Mouse (Mus musculus): ENCODE data around the gene Zswim4. TPM values are rescaled to one million over a fixed set of nuclear protein-coding genes. Genes with fewer than 3 reads are reported as not detected.

Zswim4 gene
- polyA plus RNA-seq, 1 experiment from 2014 or later = 16.0 TPM

DNA sequence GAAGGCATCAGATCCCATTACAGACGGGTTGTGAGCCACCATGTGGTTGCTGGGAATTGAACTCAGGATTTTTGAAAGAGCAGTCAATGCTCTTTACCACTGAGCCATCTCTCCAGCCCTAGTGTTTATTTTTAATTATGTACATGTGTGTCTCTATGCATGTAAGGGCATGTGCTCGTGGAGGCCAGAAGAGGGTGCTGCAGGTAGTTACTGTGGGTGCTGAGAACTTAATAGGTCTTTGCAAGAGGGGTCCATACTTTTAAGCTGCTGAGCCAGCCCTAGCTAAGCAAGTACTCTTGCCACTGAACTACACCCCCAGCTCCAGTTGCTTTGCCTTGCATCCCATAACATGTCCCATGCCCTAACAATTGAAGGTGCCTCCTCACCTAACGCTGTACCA, 19.0 kb upstream of the Zswim4 start:
- ATAC-seq (ENCODE audit: low FRiP score) = no peak
- Histone ChIP-seq H3K27ac (replicated peaks) (peak overlapping the region; percentile 93; the same call in 1 of the 2 replicates), H3K4me1 (peaks cover 20% of the 10 kb centered on the region), H3K27me3 (replicated peaks) (no peaks in the 10 kb centered on the region), H3K9ac (replicated peaks) (peak overlapping the region; percentile 85), H3K4me2 (peak overlapping the region; percentile 94), H3K4me3 (replicated peaks) (peak overlapping the region; percentile 78), H3K9me3 (replicated peaks) (no peaks in the 10 kb centered on the region), H3K36me3 (peaks cover 70% of the 10 kb centered on the region)
- 84% methylated on average over 3 of the region's 3 CpGs for WGBS

DNA sequence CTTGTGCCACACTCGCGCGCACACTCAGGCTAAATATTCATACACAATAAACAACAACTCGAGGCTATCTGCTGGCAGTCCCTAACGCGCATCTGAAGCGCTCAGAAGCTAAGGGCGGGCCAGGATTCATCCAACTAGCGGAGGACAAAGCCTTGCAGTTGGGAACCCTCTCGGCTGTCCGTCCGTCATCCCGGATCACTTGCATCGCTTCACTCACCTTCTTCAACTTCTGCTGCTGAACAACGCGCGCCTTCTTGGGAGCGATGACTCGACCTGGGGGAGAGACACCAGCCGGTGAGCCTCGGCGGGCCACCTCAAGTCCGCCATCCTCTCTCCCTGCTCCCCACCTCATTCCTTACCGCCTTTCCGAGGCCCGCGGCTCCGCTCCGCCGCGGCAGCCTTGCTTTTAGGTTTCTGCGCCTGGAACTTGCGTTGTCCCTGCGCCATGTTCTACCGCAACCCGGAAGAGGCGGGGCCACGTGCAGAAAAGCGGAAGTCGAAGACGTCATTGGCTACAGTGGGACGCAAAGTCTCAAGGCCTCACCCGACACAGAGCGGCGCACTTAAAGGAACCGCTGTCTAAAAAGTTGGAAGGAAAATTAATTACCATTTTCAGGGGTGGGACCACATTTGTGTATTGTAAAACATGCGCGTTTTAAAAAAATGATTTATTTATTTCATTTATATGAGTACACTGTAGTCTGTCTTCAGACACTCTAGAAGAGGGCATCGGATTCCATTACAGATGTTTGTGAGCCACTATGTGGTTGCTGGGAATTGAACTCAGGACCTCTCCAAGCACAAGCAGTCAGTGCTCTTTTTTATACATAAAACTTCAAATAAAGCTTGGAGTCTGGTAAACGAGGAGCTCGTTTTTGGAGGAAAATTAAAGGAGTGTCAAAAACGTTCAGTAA, 12.7 kb upstream of the Zswim4 start, which contains the start of gene D8Ertd738e:
D8Ertd738e (minus strand) TSS at position 463 of the 914 bp plus-strand sequence.
- peak within 1 kb of the TSS; percentile 81 for H3K4me2 ChIP-seq
- peak within 1 kb of the TSS; percentile 84 for H3K27ac ChIP-seq (replicated peaks)
- 5% methylated on average over 52 of the region's 52 CpGs for WGBS
- no peaks in the 10 kb centered on the region for H3K9me3 ChIP-seq (replicated peaks)
- H3K4me1 ChIP-seq = peaks cover 19% of the 10 kb centered on the region
- peaks cover 70% of the 10 kb centered on the region for H3K36me3 ChIP-seq
- peak within 1 kb of the TSS; percentile 82 for H3K9ac ChIP-seq (replicated peaks)
- H3K4me3 ChIP-seq (replicated peaks) = peak within 1 kb of the TSS; percentile 76
- peak; percentile 95 for ATAC-seq (ENCODE audit: low FRiP score)
- no peaks in the 10 kb centered on the region for H3K27me3 ChIP-seq (replicated peaks)

DNA sequence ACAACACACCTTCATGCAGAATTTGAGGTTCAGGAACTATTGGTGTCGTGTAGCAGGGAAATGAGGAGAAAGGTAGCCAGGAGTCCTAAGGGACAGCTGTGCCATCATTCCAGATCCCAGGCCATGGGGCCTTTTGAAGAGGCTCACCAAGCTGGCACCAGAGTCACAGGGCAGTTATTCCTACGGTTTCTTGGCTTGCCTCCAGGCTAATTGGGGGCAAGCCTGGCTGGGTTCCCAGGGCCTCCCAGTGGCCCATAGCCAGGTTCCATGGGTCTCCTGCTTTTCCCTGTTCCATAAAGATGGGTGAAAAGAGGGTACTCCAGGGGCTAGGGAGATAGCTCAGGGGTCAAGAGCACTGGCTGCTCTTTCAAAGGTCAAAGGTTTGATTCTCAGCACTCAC, 5.0 kb upstream of the Zswim4 start:
- Histone ChIP-seq H3K4me1 (peaks cover 15% of the 10 kb centered on the region), H3K9ac (replicated peaks) (no peak overlapping the region)

DNA sequence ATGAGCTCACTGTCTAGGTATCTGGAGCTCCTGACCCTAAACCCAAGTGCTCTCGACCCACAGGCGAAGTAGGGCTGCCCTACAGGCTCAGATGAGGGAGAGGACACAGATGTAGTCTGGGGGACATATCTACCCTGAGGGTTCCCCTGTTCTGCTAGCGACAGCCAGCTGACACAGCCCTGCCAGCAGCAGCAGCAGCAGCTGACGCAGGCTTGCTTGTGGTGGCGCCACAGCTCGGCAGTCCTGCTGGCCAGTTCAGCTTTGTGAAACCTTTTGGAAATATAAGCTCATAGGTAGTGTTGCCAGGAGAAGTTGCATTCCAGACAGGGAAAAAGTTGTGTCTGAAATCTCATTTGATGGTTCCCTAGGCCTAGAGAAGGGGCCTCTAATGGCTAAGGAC, 4.3 kb upstream of the Zswim4 start:
- WGBS = 64% methylated on average over 6 of the region's 6 CpGs
- Histone ChIP-seq H3K27ac (replicated peaks) (no peak overlapping the region), H3K9me3 (replicated peaks) (no peaks in the 10 kb centered on the region)

More for the DNA sequence above, 5.0 kb upstream of the Zswim4 start:
- no peak for ATAC-seq (ENCODE audit: low FRiP score)
- H3K27me3 ChIP-seq (replicated peaks) = no peaks in the 10 kb centered on the region
- H3K4me2 ChIP-seq = no peak overlapping the region
- 51% methylated on average over 2 of the region's 2 CpGs for WGBS
- H3K36me3 ChIP-seq = peaks cover 30% of the 10 kb centered on the region
- H3K4me3 ChIP-seq (replicated peaks) = no peak overlapping the region
- H3K27ac ChIP-seq (replicated peaks) = no peak overlapping the region
- H3K9me3 ChIP-seq (replicated peaks) = no peaks in the 10 kb centered on the region

DNA sequence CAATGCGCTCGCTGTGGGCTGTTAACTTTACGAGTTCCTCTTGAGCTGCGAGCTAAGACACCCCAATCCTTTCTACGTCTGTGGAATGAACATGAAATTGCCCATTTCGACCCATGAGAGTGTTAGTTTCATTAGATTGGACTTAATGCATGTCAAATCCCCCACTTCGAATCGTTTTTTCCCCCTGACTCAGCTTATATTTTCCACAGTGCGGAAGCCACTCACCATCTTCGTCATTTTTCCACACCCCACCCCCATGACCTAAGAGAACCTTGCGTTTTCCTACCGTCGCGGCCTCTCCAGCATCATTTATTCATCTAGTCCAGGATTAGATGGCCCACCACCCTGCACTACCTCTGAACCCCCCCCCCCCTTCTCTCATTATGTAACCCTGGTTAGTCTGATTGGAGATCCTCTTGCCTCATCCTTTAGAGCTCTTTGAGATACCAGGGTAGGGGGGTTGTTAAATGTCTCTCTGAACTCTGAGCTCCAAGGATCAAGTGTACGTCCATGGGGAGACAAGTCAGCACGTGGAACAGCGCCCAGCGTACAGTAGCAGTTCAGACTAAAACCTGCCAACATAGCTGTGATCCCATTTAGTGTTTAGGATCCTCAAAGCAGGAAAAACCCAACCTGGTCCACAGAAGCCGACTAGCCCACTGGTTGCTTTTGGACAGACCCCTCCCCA, 831 bp upstream of the Zswim4 start:
- Histone ChIP-seq H3K27ac (replicated peaks) (peak overlapping the region; percentile 89), H3K4me3 (replicated peaks) (peak overlapping the region; percentile 65), H3K9ac (replicated peaks) (peak overlapping the region; percentile 66), H3K9me3 (replicated peaks) (no peaks in the 10 kb centered on the region), H3K4me1 (peaks cover 40% of the 10 kb centered on the region), H3K36me3 (peaks cover 8% of the 10 kb centered on the region; the same call in 1 of the 2 replicates), H3K4me2 (peak overlapping the region; percentile 68), H3K27me3 (replicated peaks) (no peaks in the 10 kb centered on the region)
- peak; percentile 7 for ATAC-seq (ENCODE audit: low FRiP score)
- WGBS = 19% methylated on average over 19 of the region's 19 CpGs

More for the DNA sequence above, 4.3 kb upstream of the Zswim4 start:
- Histone ChIP-seq H3K36me3 (peaks cover 24% of the 10 kb centered on the region), H3K27me3 (replicated peaks) (no peaks in the 10 kb centered on the region), H3K4me3 (replicated peaks) (no peak overlapping the region), H3K4me1 (peaks cover 16% of the 10 kb centered on the region), H3K9ac (replicated peaks) (no peak overlapping the region), H3K4me2 (no peak overlapping the region)
- no peak for ATAC-seq (ENCODE audit: low FRiP score)

DNA sequence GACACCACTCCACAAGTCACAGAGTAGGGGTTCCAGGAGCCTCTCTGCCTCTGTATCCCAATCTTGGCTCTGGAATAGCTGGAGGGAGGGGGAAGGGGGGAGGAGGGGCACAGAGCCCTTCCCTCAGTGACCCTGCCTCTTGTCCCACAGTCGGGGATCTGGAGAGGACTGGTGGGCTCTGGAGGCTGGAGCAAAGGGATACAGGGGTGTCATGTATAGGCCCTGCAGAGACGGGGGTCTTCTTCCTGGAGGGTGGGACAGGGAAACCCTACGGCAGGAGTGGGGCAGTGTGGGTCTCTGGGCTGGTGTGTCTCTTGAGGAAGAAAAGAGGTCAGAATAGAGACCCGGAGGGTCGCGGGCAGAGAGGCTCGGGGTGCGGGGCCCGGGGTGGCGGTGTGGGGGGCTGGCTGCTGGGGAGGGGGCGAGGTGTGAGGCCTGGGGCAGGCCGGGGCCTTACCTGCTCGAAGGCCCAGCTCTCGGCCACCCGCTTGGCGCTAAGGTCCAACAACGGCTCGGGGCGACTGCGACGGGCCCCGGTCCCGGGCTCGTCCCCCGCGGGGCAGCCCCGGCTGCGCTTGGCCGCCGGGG, 351 bp downstream of the Zswim4 start:
- peak; percentile 31 for ATAC-seq (ENCODE audit: low FRiP score)
- Histone ChIP-seq H3K4me2 (peak overlapping the region; percentile 84), H3K9me3 (replicated peaks) (no peaks in the 10 kb centered on the region), H3K4me3 (replicated peaks) (peak overlapping the region; percentile 65), H3K4me1 (peaks cover 36% of the 10 kb centered on the region), H3K36me3 (peaks cover 13% of the 10 kb centered on the region), H3K9ac (replicated peaks) (peak overlapping the region; percentile 84), H3K27me3 (replicated peaks) (no peaks in the 10 kb centered on the region), H3K27ac (replicated peaks) (peak overlapping the region; percentile 72)
- 1% methylated on average over 21 of the region's 30 CpGs for WGBS

DNA sequence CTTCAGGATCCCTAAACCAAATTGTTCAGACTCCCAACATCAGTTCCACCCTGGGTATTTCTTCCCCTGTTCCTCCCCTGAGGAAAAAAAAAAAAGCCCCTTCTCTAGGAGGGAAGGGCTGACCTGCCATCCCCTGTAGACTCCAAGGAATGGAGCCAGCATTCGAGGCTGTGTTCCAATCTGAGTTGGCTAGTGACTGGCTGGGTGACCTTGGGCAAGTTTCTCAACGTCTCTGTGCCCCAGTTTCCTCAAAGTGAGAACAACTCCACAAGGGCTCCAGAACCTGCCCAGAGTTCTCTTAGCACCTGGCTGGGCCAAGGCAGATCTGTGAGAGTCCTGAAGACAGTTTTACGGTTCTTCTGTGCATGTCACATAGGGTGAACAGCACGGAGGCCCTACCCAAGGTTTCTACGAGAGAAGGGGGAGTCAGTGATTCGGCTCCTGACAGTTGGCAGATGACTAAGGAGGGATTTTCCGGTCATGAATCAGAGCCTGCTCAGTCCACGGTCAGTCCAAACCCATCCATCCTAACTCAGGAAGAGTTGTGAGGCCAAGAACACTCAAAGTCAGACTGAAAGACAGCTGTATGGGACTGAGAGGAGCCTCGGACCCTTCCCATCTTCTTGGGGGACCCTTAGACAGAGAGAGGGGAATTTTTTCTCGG, 977 bp downstream of the Zswim4 start:
- 25% methylated on average over 10 of the region's 10 CpGs for WGBS

DNA sequence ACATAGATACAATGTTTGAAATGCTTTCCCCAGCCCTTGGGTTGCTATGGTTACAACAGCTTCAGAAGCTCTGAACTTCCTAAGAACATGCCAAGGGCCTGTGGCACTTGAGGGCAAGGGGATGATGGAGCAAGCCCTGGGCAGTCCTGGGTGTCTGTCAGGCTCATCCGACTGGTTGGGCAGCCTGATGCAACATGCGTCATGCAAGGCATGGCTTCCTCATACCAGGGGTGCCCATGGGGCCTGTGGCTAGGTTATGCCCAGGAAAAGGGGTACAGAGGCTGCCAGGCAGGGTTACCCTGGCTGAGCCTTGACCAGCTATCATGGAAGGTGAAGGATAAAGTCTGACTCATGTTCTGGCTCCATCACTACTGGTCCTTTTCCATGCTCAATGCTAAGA, 3.8 kb downstream of the Zswim4 start:
- peaks cover 47% of the 10 kb centered on the region for H3K36me3 ChIP-seq
- H3K27ac ChIP-seq (replicated peaks) = no peak overlapping the region
- H3K9me3 ChIP-seq (replicated peaks) = no peaks in the 10 kb centered on the region
- H3K9ac ChIP-seq (replicated peaks) = no peak overlapping the region; the same call in 1 of the 2 replicates
- peaks cover 32% of the 10 kb centered on the region for H3K4me1 ChIP-seq
- H3K4me3 ChIP-seq (replicated peaks) = no peak overlapping the region
- 94% methylated on average over 2 of the region's 2 CpGs for whole genome bisulfite sequencing
- no peak for ATAC-seq (ENCODE audit: low FRiP score)
- H3K27me3 ChIP-seq (replicated peaks) = no peaks in the 10 kb centered on the region
- no peak overlapping the region for H3K4me2 ChIP-seq

More for the DNA sequence above, 977 bp downstream of the Zswim4 start:
- Histone ChIP-seq H3K4me3 (replicated peaks) (peak overlapping the region; percentile 65), H3K9me3 (replicated peaks) (no peaks in the 10 kb centered on the region), H3K4me1 (peaks cover 33% of the 10 kb centered on the region), H3K27me3 (replicated peaks) (no peaks in the 10 kb centered on the region), H3K36me3 (peaks cover 19% of the 10 kb centered on the region), H3K9ac (replicated peaks) (peak overlapping the region; percentile 84), H3K27ac (replicated peaks) (peak overlapping the region; percentile 72; the same call in 1 of the 2 replicates), H3K4me2 (peak overlapping the region; percentile 84)
- ATAC-seq (ENCODE audit: low FRiP score) = no peak

DNA sequence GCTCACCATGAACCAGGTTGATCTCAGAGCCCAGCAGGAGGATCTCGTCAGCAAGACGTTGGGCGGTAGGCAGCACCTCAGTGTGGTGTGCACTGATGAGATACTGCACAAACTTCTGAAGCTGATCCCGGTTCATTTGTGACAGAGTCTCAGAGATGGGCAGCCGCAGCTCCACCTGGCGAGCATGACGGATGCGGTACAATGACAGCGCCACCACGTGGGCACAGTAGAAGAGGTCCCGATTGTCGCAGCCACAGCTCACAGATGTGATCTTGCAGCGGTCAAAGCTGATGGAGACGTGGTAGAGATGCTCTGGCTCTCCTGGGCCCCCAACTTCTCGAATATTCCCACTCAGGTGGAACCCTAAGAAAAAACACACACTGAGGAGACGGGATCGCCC, 6.1 kb downstream of the Zswim4 start:
- Histone ChIP-seq H3K9me3 (replicated peaks) (no peaks in the 10 kb centered on the region), H3K27me3 (replicated peaks) (no peaks in the 10 kb centered on the region), H3K27ac (replicated peaks) (no peak overlapping the region), H3K4me2 (no peak overlapping the region), H3K4me3 (replicated peaks) (no peak overlapping the region), H3K36me3 (peaks cover 70% of the 10 kb centered on the region), H3K4me1 (peaks cover 20% of the 10 kb centered on the region), H3K9ac (replicated peaks) (no peak overlapping the region)
- ATAC-seq (ENCODE audit: low FRiP score) = no peak
- WGBS = 84% methylated on average over 17 of the region's 17 CpGs

DNA sequence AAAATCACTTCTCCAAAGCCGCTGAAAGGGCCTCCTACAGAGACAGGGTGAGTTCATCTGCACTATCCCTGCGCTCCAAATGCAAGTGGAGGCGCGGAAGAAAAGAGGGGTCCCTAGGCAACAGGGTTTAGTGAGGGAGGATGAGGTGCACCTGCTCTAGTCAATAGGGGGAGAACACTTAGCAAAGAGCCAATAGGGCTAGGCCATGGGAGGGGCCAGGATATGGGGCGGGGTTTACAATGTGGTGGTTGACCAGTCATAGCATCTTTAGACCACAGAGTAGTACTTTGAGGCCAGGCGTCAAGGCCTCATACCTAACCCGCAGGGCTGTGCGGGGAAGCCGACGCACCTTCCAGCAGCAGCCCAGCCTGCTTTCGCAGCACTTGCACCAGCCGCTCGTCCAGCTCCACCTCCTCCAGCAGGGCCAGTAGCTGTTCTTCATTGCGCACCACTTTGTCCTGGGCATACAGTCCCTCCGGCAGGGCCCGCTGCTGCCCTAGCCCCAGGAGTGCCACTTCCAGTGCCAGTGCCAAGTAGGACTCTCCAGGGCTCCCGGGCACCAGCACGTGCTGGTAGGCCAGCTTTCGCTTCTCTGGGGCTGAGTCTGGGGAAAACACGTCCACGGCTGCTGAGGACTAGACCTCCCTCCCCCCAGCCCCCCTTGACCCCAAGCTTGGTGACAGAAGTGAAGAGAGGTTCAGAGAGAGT, 13.4 kb downstream of the Zswim4 start:
- Histone ChIP-seq H3K4me2 (no peak overlapping the region), H3K4me1 (no peaks in the 10 kb centered on the region), H3K27me3 (replicated peaks) (no peaks in the 10 kb centered on the region), H3K36me3 (peaks cover 95% of the 10 kb centered on the region), H3K9me3 (replicated peaks) (no peaks in the 10 kb centered on the region), H3K27ac (replicated peaks) (no peak overlapping the region), H3K9ac (replicated peaks) (no peak overlapping the region), H3K4me3 (replicated peaks) (no peak overlapping the region)
- WGBS = 80% methylated on average over 21 of the region's 21 CpGs
- ATAC-seq (ENCODE audit: low FRiP score) = no peak
